In genomic region chr9:107279378-107280321, GRCm38 (mm10) we compare ENCODE assay signal across 8 mouse cellular contexts. TPM values are rescaled to one million over a fixed set of nuclear protein-coding genes. Genes with fewer than 3 reads are reported as not detected.
DNase-seq lines count a peak whose midpoint lies in the region; ATAC-seq and TF ChIP-seq lines count a peak whose summit lies in the region.

No protein-coding gene starts in this region.

- no peak for DNase-seq in spleen, adult 2 months (ENCODE audit: low read depth in 1 of 2, low spot score in 2 of 2)
- no peak for DNase-seq in spleen, postnatal 36 days (ENCODE audit: low spot score in 2 of 2)
- peak; percentile 43 for DNase-seq in gastrocnemius, postnatal 14 days
- no peak for DNase-seq in retina, postnatal 1 day
- DNase-seq in layer of hippocampus, postnatal 14 days (ENCODE audit: low spot score in 2 of 2): no peak
- no peak for DNase-seq in right cerebral cortex, adult 2 months (ENCODE audit: low spot score in 2 of 2)

- H3K27ac ChIP-seq in spleen, adult 2 months (ENCODE audit: insufficient read depth, low read length): peak overlapping the region; percentile 51
- peak overlapping the region; percentile 57 for H3K27ac ChIP-seq in kidney, embryonic 16.5 days (ENCODE audit: low read length)

- peak overlapping the region; percentile 37 for H3K4me2 ChIP-seq in kidney, embryonic 16.5 days (replicated peaks; ENCODE audit: low read depth, low read length)

- peaks cover 16% of the 10 kb centered on the region; the same call in 1 of the 2 replicates for H3K4me1 ChIP-seq in spleen, adult 2 months (ENCODE audit: control insufficient read depth, insufficient read depth, insufficient read length)
- peaks cover 18% of the 10 kb centered on the region for H3K4me1 ChIP-seq in kidney, embryonic 16.5 days (ENCODE audit: insufficient read depth, low read length)

- TF ChIP-seq CTCF in spleen, adult 2 months (IDR thresholded peaks at IDR 0.05; ENCODE audit: extremely low read depth, insufficient read depth, insufficient read length, insufficient replicate concordance): no peak

- H3K4me3 ChIP-seq in spleen, adult 2 months (ENCODE audit: extremely low read depth, insufficient read depth, insufficient read length): peak overlapping the region; percentile 20; the same call in 1 of the 2 replicates
- no peak overlapping the region; the same call in 1 of the 2 replicates for H3K4me3 ChIP-seq in kidney, embryonic 16.5 days (ENCODE audit: low read length)

- peak overlapping the region; percentile 43 for H3K9ac ChIP-seq in kidney, embryonic 16.5 days (replicated peaks; ENCODE audit: low read length)

- H3K27me3 ChIP-seq in spleen, adult 2 months (ENCODE audit: control insufficient read depth, insufficient read depth, low read length): no peaks in the 10 kb centered on the region
- no peaks in the 10 kb centered on the region for H3K27me3 ChIP-seq in kidney, embryonic 16.5 days (ENCODE audit: insufficient read depth, low read length)

- ATAC-seq in kidney, embryonic 16.5 days (ENCODE audit: low FRiP score, low TSS enrichment): peak; percentile 79
- ATAC-seq in megakaryocyte progenitor cell, adult 5-6 weeks (replicated peaks; ENCODE audit: poor library complexity): peak; percentile 30

- H3K36me3 ChIP-seq in spleen, adult 2 months (ENCODE audit: control insufficient read depth, insufficient read depth, low read length): no peaks in the 10 kb centered on the region
- no peaks in the 10 kb centered on the region for H3K36me3 ChIP-seq in kidney, embryonic 16.5 days (ENCODE audit: insufficient read depth, low read length)

- TF ChIP-seq POLR2A in spleen, adult 2 months (IDR thresholded peaks at IDR 0.05; ENCODE audit: low read depth, low read length): no peak

- no peaks in the 10 kb centered on the region for H3K9me3 ChIP-seq in kidney, embryonic 16.5 days (ENCODE audit: low read length)

- WGBS in spleen, adult 2 months: 36% methylated on average over 16 of the region's 16 CpGs
- WGBS in kidney, embryonic 16.5 days: 26% methylated on average over 16 of the region's 16 CpGs

- intact Hi-C loops in gastrocnemius, postnatal 14 days (cut with DNase I; ENCODE audit: low total_unique reads): no loop called here

RNA-seq across cellular contexts. Expression of gene Mapkapk3, which starts 10.0 kb away (rescaled TPM):
- 28.0 and 29.7 TPM in 2 replicates for polyA plus RNA-seq in spleen, adult 2 months (2012; rRNA removed)
- total RNA-seq in gastrocnemius, postnatal 14 days (2021): 10 to 100 TPM; 14.6 to 15.9 TPM
- 9.4 and 11.3 TPM in 2 replicates for polyA plus RNA-seq in kidney, embryonic 16.5 days (2015; fragmentation: Nextera tagmentation; extraction: Ambion mirVana)
- total RNA-seq in megakaryocyte progenitor cell, adult 5-6 weeks (2015): 100 and 115 TPM in 2 replicates
- 175 and 186 TPM in 2 replicates for total RNA-seq in megakaryocyte progenitor cell, adult 5-6 weeks (2017)
- total RNA-seq in layer of hippocampus, postnatal 14 days (2021): 1 to 10 TPM; 2.0 to 3.1 TPM

RNA-seq across cellular contexts. Expression of gene Cish, which starts 16.2 kb away (rescaled TPM):
- polyA plus RNA-seq in spleen, adult 2 months (2012; rRNA removed): 9.3 and 13.3 TPM in 2 replicates
- 10 to 100 TPM; 17.2 to 23.8 TPM for total RNA-seq in gastrocnemius, postnatal 14 days (2021)
- 19.5 and 19.9 TPM in 2 replicates for polyA plus RNA-seq in kidney, embryonic 16.5 days (2015; fragmentation: Nextera tagmentation; extraction: Ambion mirVana)
- 0.51 and 0.86 TPM in 2 replicates for total RNA-seq in megakaryocyte progenitor cell, adult 5-6 weeks (2015)
- total RNA-seq in megakaryocyte progenitor cell, adult 5-6 weeks (2017): 0.21 and 0.34 TPM in 2 replicates
- total RNA-seq in layer of hippocampus, postnatal 14 days (2021): 1 to 10 TPM; 3.3 to 3.4 TPM

RNA-seq across cellular contexts. Expression of gene Dock3, which starts 47.9 kb away (rescaled TPM):
- polyA plus RNA-seq in spleen, adult 2 months (2012; rRNA removed): 0.55 and 0.78 TPM in 2 replicates
- not detected for total RNA-seq in gastrocnemius, postnatal 14 days (2021)
- polyA plus RNA-seq in kidney, embryonic 16.5 days (2015; fragmentation: Nextera tagmentation; extraction: Ambion mirVana): 0.17 and 0.69 TPM in 2 replicates
- total RNA-seq in megakaryocyte progenitor cell, adult 5-6 weeks (2015): 1.2 TPM in 1 of 2 replicates, not detected in the other
- not detected in 2 replicates for total RNA-seq in megakaryocyte progenitor cell, adult 5-6 weeks (2017)
- 10 to 100 TPM; 81.4 to 94.1 TPM for total RNA-seq in layer of hippocampus, postnatal 14 days (2021)

RNA-seq across cellular contexts. Expression of gene Hemk1, which starts 58.5 kb away (rescaled TPM):
- polyA plus RNA-seq in spleen, adult 2 months (2012; rRNA removed): 11.0 and 12.2 TPM in 2 replicates
- 10 to 100 TPM; 12.0 to 13.2 TPM for total RNA-seq in gastrocnemius, postnatal 14 days (2021)
- 12.6 and 13.2 TPM in 2 replicates for polyA plus RNA-seq in kidney, embryonic 16.5 days (2015; fragmentation: Nextera tagmentation; extraction: Ambion mirVana)
- 14.5 and 20.2 TPM in 2 replicates for total RNA-seq in megakaryocyte progenitor cell, adult 5-6 weeks (2015)
- total RNA-seq in megakaryocyte progenitor cell, adult 5-6 weeks (2017): 12.0 and 14.0 TPM in 2 replicates
- total RNA-seq in layer of hippocampus, postnatal 14 days (2021): 10 to 100 TPM; 16.1 to 18.5 TPM

Comparison
In these comparisons a context has a peak if more than half of its experiments do, and no peak if none do; other contexts are left out.
1. RNA of gene Mapkapk3, which starts 10.0 kb away (total RNA-seq): 100 to 186 TPM in megakaryocyte progenitor cell, adult 5-6 weeks; 14.6 to 15.9 TPM in gastrocnemius, postnatal 14 days and 2.0 to 3.1 TPM in layer of hippocampus, postnatal 14 days; every median in the first group is over 4 times any median in the second.
2. RNA of gene Cish, which starts 16.2 kb away (total RNA-seq): 17.2 to 23.8 TPM in gastrocnemius, postnatal 14 days; 3.3 to 3.4 TPM in layer of hippocampus, postnatal 14 days and 0.21 to 0.86 TPM in megakaryocyte progenitor cell, adult 5-6 weeks; every median in the first group is over 4 times any median in the second.
3. RNA of gene Dock3, which starts 47.9 kb away (total RNA-seq): 81.4 to 94.1 TPM in layer of hippocampus, postnatal 14 days; 1.2 TPM in megakaryocyte progenitor cell, adult 5-6 weeks and not detected in gastrocnemius, postnatal 14 days; every median in the first group is over 10 times any median in the second.